ENCODE assay signal across 24 mouse cellular contexts in genomic region chr13:41343887-41344266, GRCm38 (mm10).
DNase-seq lines count a peak whose midpoint lies in the region; ATAC-seq and TF ChIP-seq lines count a peak whose summit lies in the region.
"Had no signal": no experiment of that assay in that cellular context is flagged by ENCODE, and none has a peak within 500 bp of the region (broad histone marks: within the 10 kb centered on the region; RNA-seq: fewer than 3 reads in every experiment).

No protein-coding gene starts in this region.

- H3K4me2 ChIP-seq in heart, embryonic 13.5 days: no peak overlapping the region
- H3K4me2 ChIP-seq in liver, postnatal 0 days (ENCODE audit: low read depth, low read length): no peak overlapping the region
- H3K4me2 ChIP-seq in liver, embryonic 11.5 days: no peak overlapping the region
- H3K4me2 ChIP-seq in stomach, embryonic 14.5 days (replicated peaks; ENCODE audit: low read depth, low read length): no peak overlapping the region; the same call in 1 of the 2 replicates
- no peak overlapping the region for H3K4me2 ChIP-seq in forebrain, embryonic 12.5 days
- H3K4me2 ChIP-seq: hindbrain, embryonic 14.5 days; limb, embryonic 13.5 days; neural tube, embryonic 13.5 days had no signal

- H3K4me1 ChIP-seq in heart, embryonic 13.5 days: peaks cover 92% of the 10 kb centered on the region
- H3K4me1 ChIP-seq in liver, postnatal 0 days (ENCODE audit: insufficient read depth): peaks cover 47% of the 10 kb centered on the region
- H3K4me1 ChIP-seq in liver, embryonic 11.5 days (replicated peaks; ENCODE audit: control insufficient read depth, insufficient read depth, low read length): no peaks in the 10 kb centered on the region; the same call in 1 of the 2 replicates
- H3K4me1 ChIP-seq in stomach, embryonic 14.5 days (ENCODE audit: control insufficient read depth, insufficient read depth, low read length): peaks cover 7% of the 10 kb centered on the region; the same call in 1 of the 2 replicates
- peaks cover 22% of the 10 kb centered on the region; the same call in 1 of the 2 replicates for H3K4me1 ChIP-seq in forebrain, embryonic 12.5 days
- H3K4me1 ChIP-seq: megakaryocyte, embryonic 14.5 days had no signal

- 39% methylated on average over 3 of the region's 3 CpGs for WGBS in heart, embryonic 13.5 days
- 43% methylated on average over 3 of the region's 3 CpGs for WGBS in liver, postnatal 0 days (ENCODE audit: insufficient replicate concordance)
- WGBS in liver, embryonic 11.5 days: 54% methylated on average over 3 of the region's 3 CpGs
- 37% methylated on average over 3 of the region's 3 CpGs for WGBS in stomach, embryonic 14.5 days
- WGBS in forebrain, embryonic 12.5 days: 87% methylated on average over 3 of the region's 3 CpGs

- H3K9ac ChIP-seq in heart, embryonic 13.5 days: no peak overlapping the region
- H3K9ac ChIP-seq in liver, postnatal 0 days (replicated peaks): no peak overlapping the region
- no peak overlapping the region for H3K9ac ChIP-seq in liver, embryonic 11.5 days (ENCODE audit: low read depth, low read length)
- no peak overlapping the region for H3K9ac ChIP-seq in stomach, embryonic 14.5 days (replicated peaks; ENCODE audit: low read depth, low read length)
- H3K9ac ChIP-seq in forebrain, embryonic 12.5 days: no peak overlapping the region
- H3K9ac ChIP-seq: forebrain, postnatal 0 days; hindbrain, embryonic 14.5 days; limb, embryonic 13.5 days; neural tube, embryonic 13.5 days had no signal

- TF ChIP-seq EP300 in liver, postnatal 0 days (IDR thresholded peaks at IDR 0.05; ENCODE audit: low read depth): no peak

- H3K27ac ChIP-seq in heart, embryonic 13.5 days (replicated peaks): 0 out of 2 replicates have a peak overlapping the region, but pooled peaks have one; percentile 26
- 0 out of 2 replicates have a peak overlapping the region, but pooled peaks have one; percentile 36 for H3K27ac ChIP-seq in liver, postnatal 0 days (ENCODE audit: low read depth)
- no peak overlapping the region for H3K27ac ChIP-seq in liver, embryonic 11.5 days (ENCODE audit: low read depth, low read length)
- H3K27ac ChIP-seq in stomach, embryonic 14.5 days (ENCODE audit: low read length): peak overlapping the region; percentile 55; the same call in 1 of the 2 replicates
- no peak overlapping the region for H3K27ac ChIP-seq in forebrain, embryonic 12.5 days
- H3K27ac ChIP-seq: hindbrain, embryonic 14.5 days; layer of hippocampus, adult 2 months; limb, embryonic 13.5 days; neural tube, embryonic 13.5 days had no signal

- ATAC-seq in heart, embryonic 13.5 days (ENCODE audit: extremely low read depth, insufficient number of reproducible peaks, low FRiP score, low TSS enrichment): no peak
- no peak for ATAC-seq in liver, postnatal 0 days
- ATAC-seq in liver, embryonic 11.5 days (replicated peaks; ENCODE audit: low FRiP score): no peak
- 0 out of 2 replicates have a peak, but pooled peaks have one; percentile 9 for ATAC-seq in granulocyte monocyte progenitor cell, adult 5-6 weeks (replicated peaks; ENCODE audit: poor library complexity, severe bottlenecking)
- no peak for ATAC-seq in stomach, embryonic 14.5 days (ENCODE audit: insufficient number of reproducible peaks, insufficient read depth, low FRiP score, low read depth)
- ATAC-seq in forebrain, embryonic 12.5 days (ENCODE audit: low FRiP score): no peak
- ATAC-seq in megakaryocyte progenitor cell, adult 5-6 weeks (replicated peaks; ENCODE audit: poor library complexity): no peak
- ATAC-seq: forebrain, postnatal 0 days had no signal

- no peak for TF ChIP-seq CTCF in liver, postnatal 0 days (IDR thresholded peaks at IDR 0.05; ENCODE audit: low read depth)

- H3K9me3 ChIP-seq in heart, embryonic 13.5 days: no peaks in the 10 kb centered on the region
- H3K9me3 ChIP-seq in liver, postnatal 0 days (ENCODE audit: low read length): no peaks in the 10 kb centered on the region
- no peaks in the 10 kb centered on the region for H3K9me3 ChIP-seq in liver, embryonic 11.5 days (ENCODE audit: control insufficient read depth, low read length)
- no peaks in the 10 kb centered on the region for H3K9me3 ChIP-seq in stomach, embryonic 14.5 days (ENCODE audit: control insufficient read depth, low read depth, low read length)
- H3K9me3 ChIP-seq in forebrain, embryonic 12.5 days: no peaks in the 10 kb centered on the region
- H3K9me3 ChIP-seq: limb, embryonic 13.5 days; megakaryocyte, embryonic 14.5 days; neural tube, embryonic 13.5 days had no signal

- DNase-seq in heart, postnatal 14 days: no peak
- no peak for DNase-seq in liver, postnatal 0 days
- DNase-seq in liver, embryonic 11.5 days (ENCODE audit: low spot score): no peak
- DNase-seq: adrenal gland, postnatal 36 days; B cell, adult 2 months; cerebellum, adult 18-20 months; cerebellum, postnatal 25 days; embryo, embryonic 11 days; forebrain, postnatal 0 days; gastrocnemius, adult 2 months; heart, adult 11 months; layer of hippocampus, postnatal 36 days; midbrain, embryonic 14.5 days; thymus, postnatal 14 days had no signal

- peaks cover 10% of the 10 kb centered on the region; the same call in 1 of the 2 replicates for H3K36me3 ChIP-seq in heart, embryonic 13.5 days
- peaks cover 7% of the 10 kb centered on the region for H3K36me3 ChIP-seq in liver, postnatal 0 days (replicated peaks; ENCODE audit: insufficient read depth, low read length)
- H3K36me3 ChIP-seq in liver, embryonic 11.5 days (ENCODE audit: control insufficient read depth, insufficient read depth, low read length): no peaks in the 10 kb centered on the region
- no peaks in the 10 kb centered on the region for H3K36me3 ChIP-seq in stomach, embryonic 14.5 days (ENCODE audit: control insufficient read depth, insufficient read depth, low read length)
- 0 out of 2 replicates have a peak, but pooled peaks cover 4% of the 10 kb centered on the region for H3K36me3 ChIP-seq in forebrain, embryonic 12.5 days (replicated peaks)
- H3K36me3 ChIP-seq: neural tube, embryonic 13.5 days had no signal

- H3K27me3 ChIP-seq in heart, embryonic 13.5 days (replicated peaks): no peaks in the 10 kb centered on the region
- H3K27me3 ChIP-seq in liver, postnatal 0 days (ENCODE audit: insufficient read depth, low read length): no peaks in the 10 kb centered on the region
- H3K27me3 ChIP-seq in liver, embryonic 11.5 days (replicated peaks; ENCODE audit: control insufficient read depth, insufficient read depth, low read length): no peaks in the 10 kb centered on the region
- H3K27me3 ChIP-seq in stomach, embryonic 14.5 days (ENCODE audit: control insufficient read depth, insufficient read depth, low read length): no peaks in the 10 kb centered on the region
- H3K27me3 ChIP-seq in forebrain, embryonic 12.5 days: no peaks in the 10 kb centered on the region
- H3K27me3 ChIP-seq: limb, embryonic 13.5 days; megakaryocyte, embryonic 14.5 days; neural tube, embryonic 13.5 days had no signal

- intact Hi-C loops in heart, postnatal 14 days (cut with DNase I): no loop called here

- H3K4me3 ChIP-seq in heart, embryonic 13.5 days: no peak overlapping the region
- H3K4me3 ChIP-seq in liver, postnatal 0 days (ENCODE audit: low read depth, low read length): no peak overlapping the region
- no peak overlapping the region for H3K4me3 ChIP-seq in liver, embryonic 11.5 days (ENCODE audit: low read depth, low read length)
- H3K4me3 ChIP-seq in stomach, embryonic 14.5 days (ENCODE audit: low read depth, low read length): no peak overlapping the region
- H3K4me3 ChIP-seq in forebrain, embryonic 12.5 days (replicated peaks): no peak overlapping the region
- H3K4me3 ChIP-seq: gastrocnemius, adult 2 months; layer of hippocampus, adult 2 months; limb, embryonic 13.5 days; megakaryocyte, embryonic 14.5 days; neural tube, embryonic 13.5 days had no signal

Comparison
In these comparisons a context has a peak if more than half of its experiments do, and no peak if none do; other contexts are left out.
1. H3K27ac ChIP-seq: peak in heart, embryonic 13.5 days (single experiment), liver, postnatal 0 days (single experiment) and stomach, embryonic 14.5 days (single experiment); none in liver, embryonic 11.5 days (single experiment) and forebrain, embryonic 12.5 days (single experiment).